In genomic region chr10:59262979-59263378, GRCm38 (mm10) we compare ENCODE assay signal across 20 mouse cellular contexts. TPM values are rescaled to one million over a fixed set of nuclear protein-coding genes. Genes with fewer than 3 reads are reported as not detected.
DNase-seq lines count a peak whose midpoint lies in the region; ATAC-seq and TF ChIP-seq lines count a peak whose summit lies in the region.
"Had no signal": no experiment of that assay in that cellular context is flagged by ENCODE, and none has a peak within 500 bp of the region (broad histone marks: within the 10 kb centered on the region; RNA-seq: fewer than 3 reads in every experiment).

No protein-coding gene starts in this region.

- H3K4me3 ChIP-seq in liver, embryonic 15.5 days (replicated peaks): no peak overlapping the region
- H3K4me3 ChIP-seq in liver, embryonic 11.5 days (ENCODE audit: low read depth, low read length): no peak overlapping the region
- no peak overlapping the region for H3K4me3 ChIP-seq in intestine, postnatal 0 days (ENCODE audit: low read depth, low read length)
- H3K4me3 ChIP-seq: embryonic facial prominence, embryonic 13.5 days; forebrain, embryonic 12.5 days; heart, adult 2 months; heart, embryonic 15.5 days; hindbrain, embryonic 15.5 days had no signal

- 47% methylated on average over 7 of the region's 7 CpGs for WGBS in liver, embryonic 15.5 days (ENCODE audit: insufficient replicate concordance)
- 61% methylated on average over 7 of the region's 7 CpGs for WGBS in liver, embryonic 11.5 days
- WGBS in intestine, postnatal 0 days: 50% methylated on average over 7 of the region's 7 CpGs

- no peaks in the 10 kb centered on the region for H3K27me3 ChIP-seq in liver, embryonic 15.5 days
- H3K27me3 ChIP-seq in liver, embryonic 11.5 days (replicated peaks; ENCODE audit: control insufficient read depth, insufficient read depth, low read length): no peaks in the 10 kb centered on the region
- H3K27me3 ChIP-seq in intestine, postnatal 0 days (replicated peaks; ENCODE audit: control insufficient read depth, insufficient read depth, low read length): no peaks in the 10 kb centered on the region
- H3K27me3 ChIP-seq: embryonic facial prominence, embryonic 13.5 days; forebrain, embryonic 12.5 days; heart, embryonic 15.5 days; hindbrain, embryonic 15.5 days had no signal

- DNase-seq in liver, embryonic 11.5 days (ENCODE audit: low spot score): no peak
- DNase-seq in lung, postnatal 36 days: peak; percentile 52
- DNase-seq in lung, postnatal 25 days (ENCODE audit: low spot score): no peak
- DNase-seq in left cerebral cortex, postnatal 10 days (ENCODE audit: extremely low spot score in 1 of 2, low spot score in 2 of 2): no peak
- DNase-seq: adrenal gland, adult 2 months; adrenal gland, postnatal 25 days; cerebellum, adult 2 months; cerebellum, postnatal 10 days; gastrocnemius, postnatal 10 days; heart, adult 2 months had no signal

- H3K27ac ChIP-seq in liver, embryonic 15.5 days (replicated peaks): peak overlapping the region; percentile 19; the same call in 1 of the 2 replicates
- no peak overlapping the region for H3K27ac ChIP-seq in liver, embryonic 11.5 days (ENCODE audit: low read depth, low read length)
- no peak overlapping the region for H3K27ac ChIP-seq in intestine, postnatal 0 days (ENCODE audit: low read depth, low read length)
- H3K27ac ChIP-seq: embryonic facial prominence, embryonic 13.5 days; forebrain, embryonic 12.5 days; heart, adult 2 months; heart, embryonic 15.5 days; hindbrain, embryonic 15.5 days had no signal

- no peak overlapping the region for H3K9ac ChIP-seq in liver, embryonic 15.5 days
- H3K9ac ChIP-seq in liver, embryonic 11.5 days (ENCODE audit: low read depth, low read length): no peak overlapping the region
- no peak overlapping the region for H3K9ac ChIP-seq in intestine, postnatal 0 days (ENCODE audit: low read depth, low read length)
- H3K9ac ChIP-seq: embryonic facial prominence, embryonic 13.5 days; forebrain, embryonic 12.5 days; heart, embryonic 15.5 days; hindbrain, embryonic 15.5 days had no signal

- TF ChIP-seq CTCF in intestine, postnatal 0 days (IDR thresholded peaks at IDR 0.05; ENCODE audit: low read depth): no peak

- H3K36me3 ChIP-seq in liver, embryonic 15.5 days (replicated peaks): no peaks in the 10 kb centered on the region
- H3K36me3 ChIP-seq in liver, embryonic 11.5 days (ENCODE audit: control insufficient read depth, insufficient read depth, low read length): no peaks in the 10 kb centered on the region
- no peaks in the 10 kb centered on the region for H3K36me3 ChIP-seq in intestine, postnatal 0 days (ENCODE audit: control insufficient read depth, insufficient read depth)
- H3K36me3 ChIP-seq: embryonic facial prominence, embryonic 13.5 days; forebrain, embryonic 12.5 days; heart, embryonic 15.5 days; hindbrain, embryonic 15.5 days had no signal

- H3K4me1 ChIP-seq in liver, embryonic 15.5 days (replicated peaks): peaks cover 34% of the 10 kb centered on the region
- H3K4me1 ChIP-seq in liver, embryonic 11.5 days (replicated peaks; ENCODE audit: control insufficient read depth, insufficient read depth, low read length): peaks cover 14% of the 10 kb centered on the region
- peaks cover 6% of the 10 kb centered on the region; the same call in 1 of the 2 replicates for H3K4me1 ChIP-seq in intestine, postnatal 0 days (replicated peaks; ENCODE audit: control insufficient read depth, insufficient read depth, low read length)
- H3K4me1 ChIP-seq: hindbrain, embryonic 15.5 days had no signal

- intact Hi-C loops in left cerebral cortex, postnatal 10 days (cut with DNase I): no loop called here

- H3K9me3 ChIP-seq in liver, embryonic 15.5 days (replicated peaks): no peaks in the 10 kb centered on the region
- no peaks in the 10 kb centered on the region for H3K9me3 ChIP-seq in liver, embryonic 11.5 days (ENCODE audit: control insufficient read depth, low read length)
- H3K9me3 ChIP-seq in intestine, postnatal 0 days (ENCODE audit: control insufficient read depth): no peaks in the 10 kb centered on the region
- H3K9me3 ChIP-seq: embryonic facial prominence, embryonic 13.5 days; forebrain, embryonic 12.5 days; heart, embryonic 15.5 days; hindbrain, embryonic 15.5 days had no signal

- H3K4me2 ChIP-seq in liver, embryonic 15.5 days: no peak overlapping the region
- H3K4me2 ChIP-seq in liver, embryonic 11.5 days: no peak overlapping the region
- H3K4me2 ChIP-seq in intestine, postnatal 0 days (replicated peaks; ENCODE audit: low read depth): no peak overlapping the region
- H3K4me2 ChIP-seq: embryonic facial prominence, embryonic 13.5 days; forebrain, embryonic 12.5 days; heart, embryonic 11.5 days; heart, embryonic 15.5 days; hindbrain, embryonic 15.5 days had no signal

- ATAC-seq in liver, embryonic 15.5 days (ENCODE audit: insufficient read depth): no peak
- no peak for ATAC-seq in liver, embryonic 11.5 days (replicated peaks; ENCODE audit: low FRiP score)
- peak; percentile 34; the same call in 1 of the 2 replicates for ATAC-seq in common myeloid progenitor, adult 5-6 weeks (replicated peaks; ENCODE audit: low read depth, poor library complexity, severe bottlenecking)
- peak; percentile 63 for ATAC-seq in megakaryocyte progenitor cell, adult 5-6 weeks (replicated peaks; ENCODE audit: poor library complexity)
- no peak for ATAC-seq in intestine, postnatal 0 days
- ATAC-seq: forebrain, embryonic 16.5 days had no signal

RNA-seq across cellular contexts. Expression of gene Sowahc, which starts 41.2 kb away (rescaled TPM):
- 2.0 and 2.5 TPM in 2 replicates for polyA plus RNA-seq in liver, embryonic 15.5 days (2015; fragmentation: Nextera tagmentation; extraction: Ambion mirVana)
- polyA plus RNA-seq in liver, embryonic 11.5 days (2014; fragmentation: Nextera tagmentation; extraction: Ambion mirVana): 3.6 and 4.5 TPM in 2 replicates
- 1.0 and 4.2 TPM in 2 replicates for total RNA-seq in common myeloid progenitor, adult 5-6 weeks (2017)
- 10.0 and 19.3 TPM in 2 replicates for total RNA-seq in megakaryocyte progenitor cell, adult 5-6 weeks (2015)
- 11.5 and 19.2 TPM in 2 replicates for total RNA-seq in megakaryocyte progenitor cell, adult 5-6 weeks (2017)
- polyA plus RNA-seq in intestine, postnatal 0 days (2015; fragmentation: Nextera tagmentation; extraction: Ambion mirVana): 3.7 and 4.2 TPM in 2 replicates
- 10 to 100 TPM; 12.0 to 13.7 TPM for total RNA-seq in left cerebral cortex, postnatal 10 days (2021)

RNA-seq across cellular contexts. Expression of gene Sept10, which starts 41.3 kb away (rescaled TPM):
- 9.4 and 11.2 TPM in 2 replicates for polyA plus RNA-seq in liver, embryonic 15.5 days (2015; fragmentation: Nextera tagmentation; extraction: Ambion mirVana)
- polyA plus RNA-seq in liver, embryonic 11.5 days (2014; fragmentation: Nextera tagmentation; extraction: Ambion mirVana): 28.4 and 30.9 TPM in 2 replicates
- total RNA-seq in common myeloid progenitor, adult 5-6 weeks (2017): 3.1 and 5.0 TPM in 2 replicates
- total RNA-seq in megakaryocyte progenitor cell, adult 5-6 weeks (2015): 2.5 and 5.6 TPM in 2 replicates
- 10.2 and 10.6 TPM in 2 replicates for total RNA-seq in megakaryocyte progenitor cell, adult 5-6 weeks (2017)
- 18.8 and 21.5 TPM in 2 replicates for polyA plus RNA-seq in intestine, postnatal 0 days (2015; fragmentation: Nextera tagmentation; extraction: Ambion mirVana)
- 1 to 10 TPM; 8.2 to 9.5 TPM for total RNA-seq in left cerebral cortex, postnatal 10 days (2021)

Comparison
In these comparisons a context has a peak if more than half of its experiments do, and no peak if none do; other contexts are left out.
1. ATAC-seq: peak in common myeloid progenitor, adult 5-6 weeks (single experiment) and megakaryocyte progenitor cell, adult 5-6 weeks (single experiment); none in liver, embryonic 15.5 days (single experiment), liver, embryonic 11.5 days (single experiment) and intestine, postnatal 0 days (single experiment).